Mouse (Mus musculus) urinary bladder, adult 18-20 months (tissue): Measurements from ENCODE around the gene Frmd4a.
"Not testable (repeated sequence)": the region's sequence is repeated elsewhere in the genome, so short reads cannot be mapped to it uniquely, and the experiment has no call there.

Experiments
- DNase-seq, 2 experiments: peaks; one replicate each; pipeline ENCODE4 v3.0.0; 2022; ENCODE audit warnings: low spot score in 2 of 2, mixed read lengths in 2 of 2

Frmd4a gene

DNA sequence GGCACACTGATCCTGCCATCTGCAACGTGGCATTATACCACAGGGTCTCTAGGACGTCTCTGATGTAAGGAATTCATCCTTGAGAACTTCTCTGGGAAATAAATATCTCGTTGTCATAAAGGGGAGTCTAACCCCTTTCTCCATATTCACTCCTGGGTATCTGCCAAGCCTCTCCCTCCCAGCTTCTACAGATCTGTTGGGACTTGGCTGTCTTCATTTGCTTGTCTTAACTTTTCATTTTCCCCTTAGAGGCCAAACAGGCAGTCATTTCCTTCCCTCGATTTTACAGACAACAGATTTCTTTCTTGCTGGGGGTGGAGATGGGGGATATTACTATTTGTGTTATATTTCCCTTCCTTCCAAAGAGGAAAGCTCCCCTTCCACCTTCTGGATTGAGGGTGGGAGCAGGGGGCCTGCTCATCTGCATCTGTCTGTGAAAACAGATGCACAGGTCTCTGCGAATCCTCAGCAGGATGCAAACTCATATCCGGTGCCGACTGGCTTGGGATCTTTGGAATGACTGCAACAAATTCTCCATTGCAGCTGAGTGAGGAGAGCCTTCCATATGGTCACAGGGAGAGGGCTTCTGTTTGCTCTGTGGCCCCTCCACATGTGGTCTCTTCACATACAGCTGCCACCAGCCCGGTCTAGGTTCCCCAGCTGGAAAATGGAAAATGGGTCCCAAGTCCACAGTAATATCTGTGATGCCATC is 562.0 kb downstream of the Frmd4a start:
- no peak for DNase-seq

DNA sequence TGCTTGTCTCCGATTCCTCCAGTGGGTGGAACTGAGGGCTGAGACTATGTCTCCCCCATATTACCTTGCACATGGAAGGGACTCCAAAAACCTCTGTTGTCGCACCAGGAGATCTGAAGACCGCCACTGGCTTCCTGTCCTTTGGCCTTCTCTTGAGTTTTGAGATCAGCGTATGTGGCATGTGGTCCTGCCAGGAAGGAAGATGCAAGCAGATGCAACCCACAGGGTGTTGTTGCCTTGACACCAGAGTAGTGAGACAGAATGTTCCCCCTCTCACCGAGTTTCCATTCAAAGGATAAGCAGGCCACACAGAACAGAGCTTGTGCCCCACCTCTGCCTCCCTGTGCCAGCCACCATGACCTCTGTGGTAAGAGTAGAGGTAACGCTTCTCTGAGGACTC is 563.1 kb downstream of the Frmd4a start:
- DNase-seq = no peak

DNA sequence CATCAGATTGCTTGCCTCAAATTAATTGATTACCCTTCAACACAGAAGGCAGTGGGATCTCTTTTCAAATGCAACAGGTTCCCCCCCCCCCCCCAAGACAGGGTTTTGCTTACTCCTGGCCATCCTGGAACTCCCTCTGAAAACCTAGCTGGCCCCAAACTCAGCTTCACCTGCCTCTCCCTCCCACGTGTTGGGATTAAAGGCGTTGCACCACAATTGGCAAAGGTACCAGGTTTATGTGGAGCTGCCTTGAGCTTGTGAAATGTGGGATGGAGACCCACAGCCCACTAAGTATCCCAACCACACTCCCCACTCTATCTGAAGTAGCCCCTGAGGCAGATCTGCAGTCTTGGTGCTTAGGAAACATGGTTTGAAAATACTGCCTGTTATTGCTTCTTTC is 565.4 kb downstream of the Frmd4a start:
- DNase-seq = no peak

DNA sequence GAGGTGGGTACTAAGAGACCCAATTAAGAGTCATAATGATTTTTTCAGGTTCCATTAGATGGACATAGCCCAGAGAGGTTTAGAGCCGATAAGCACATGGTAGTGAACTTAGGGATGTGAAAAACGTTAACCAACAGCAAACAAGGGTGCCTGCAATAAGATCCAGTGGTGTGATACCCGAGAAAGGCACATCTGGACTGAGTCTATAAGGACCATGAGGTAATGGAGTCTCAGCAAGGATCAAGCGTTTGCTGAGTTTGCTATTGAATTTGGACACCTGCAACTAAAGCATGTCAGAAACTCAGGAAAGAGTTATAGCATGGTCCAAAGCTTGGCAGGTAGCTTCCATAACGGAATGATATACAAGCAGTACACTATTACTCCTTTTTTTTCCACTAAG is 566.7 kb downstream of the Frmd4a start:
- no peak for DNase-seq

DNA sequence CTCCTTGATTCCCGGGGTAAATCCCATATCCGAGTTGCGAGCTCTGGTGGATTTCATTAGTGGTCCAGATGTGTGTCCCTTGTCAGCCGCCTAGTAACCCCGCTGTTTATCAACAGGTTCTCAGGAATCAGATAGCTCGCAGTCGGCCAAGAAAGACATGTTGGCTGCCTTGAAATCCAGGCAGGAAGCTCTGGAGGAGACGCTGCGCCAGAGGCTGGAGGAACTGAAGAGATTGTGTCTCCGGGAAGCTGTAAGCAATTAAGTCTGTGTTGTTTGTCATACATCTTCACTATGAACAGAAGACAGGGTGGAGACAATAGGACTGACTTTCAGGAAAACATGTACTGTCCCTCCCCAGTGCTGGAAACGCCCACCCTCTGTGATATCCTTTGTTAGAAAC is 568.7 kb downstream of the Frmd4a start:
- no peak for DNase-seq

DNA sequence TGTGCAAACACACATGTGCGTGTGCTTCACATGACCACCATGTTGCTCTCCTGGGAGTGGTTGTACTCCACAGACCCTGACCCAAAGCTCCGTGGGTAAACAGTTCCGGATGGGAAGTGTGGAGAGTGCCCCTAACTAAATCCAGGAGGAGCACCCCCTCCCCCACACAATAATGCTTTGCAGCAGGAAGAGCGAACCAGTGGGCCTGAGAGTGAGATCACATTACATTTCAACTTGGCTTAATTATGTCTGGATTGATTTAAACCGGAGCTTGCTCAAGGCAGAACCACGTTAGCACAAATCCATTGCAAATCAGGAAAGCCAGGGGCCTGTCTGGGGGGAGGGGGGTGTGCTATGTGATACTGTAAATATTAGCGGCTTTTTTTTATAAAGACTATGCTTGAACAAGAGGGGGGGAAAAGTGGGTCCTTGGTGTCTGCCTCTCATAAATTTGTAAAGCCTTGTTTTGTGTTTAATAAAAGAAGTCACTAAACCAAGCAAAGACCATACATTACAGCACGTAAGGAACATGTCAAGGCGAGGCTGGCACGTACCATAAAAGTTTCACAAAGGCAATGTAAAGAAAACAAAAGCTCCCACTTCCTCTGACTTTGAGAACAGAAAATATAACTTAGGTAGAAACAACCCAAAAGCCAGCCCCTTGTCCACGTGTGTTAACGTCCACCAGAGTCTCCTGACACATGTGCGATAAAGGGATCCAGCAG is 570.3 kb downstream of the Frmd4a start:
- DNase-seq = no peak

DNA sequence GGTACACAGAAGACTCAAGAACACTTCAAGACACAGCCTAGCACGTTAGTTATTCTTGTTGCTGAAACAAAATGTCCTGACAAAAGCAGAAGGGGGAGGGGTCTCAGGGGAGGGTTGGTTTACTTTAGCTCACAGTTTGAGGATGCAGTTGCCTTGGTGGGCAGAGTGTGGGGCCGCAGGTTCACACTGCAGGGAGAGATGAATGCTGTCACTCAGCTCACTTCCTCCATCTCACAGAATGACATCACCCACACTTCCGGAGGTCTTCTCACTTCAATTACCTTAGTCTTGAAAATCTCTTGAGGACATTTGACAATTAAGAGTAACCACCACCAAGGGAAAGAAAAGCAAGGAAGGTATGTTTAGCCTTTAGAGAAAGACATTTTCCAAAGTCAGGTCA is 574.1 kb downstream of the Frmd4a start:
- no peak for DNase-seq

DNA sequence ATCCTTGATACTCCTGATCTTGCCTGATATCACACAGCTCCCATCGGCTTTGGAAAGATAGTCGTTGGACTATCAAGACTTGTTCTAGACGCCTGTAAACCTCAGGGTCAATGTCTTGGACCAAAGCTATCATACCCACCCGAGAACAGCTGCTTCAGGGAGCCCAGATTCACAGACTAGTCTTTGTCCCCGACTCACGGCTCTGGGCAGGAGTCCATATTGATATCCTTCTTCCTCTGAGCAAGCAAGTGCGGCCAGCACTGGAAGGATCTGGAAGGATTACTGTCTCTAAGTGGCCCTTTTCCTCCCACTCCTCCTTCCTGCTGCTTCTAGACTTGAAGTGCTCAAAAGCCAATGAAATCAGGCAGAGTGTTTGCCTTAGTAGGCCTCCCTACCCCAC is 575.1 kb downstream of the Frmd4a start:
- no peak for DNase-seq

DNA sequence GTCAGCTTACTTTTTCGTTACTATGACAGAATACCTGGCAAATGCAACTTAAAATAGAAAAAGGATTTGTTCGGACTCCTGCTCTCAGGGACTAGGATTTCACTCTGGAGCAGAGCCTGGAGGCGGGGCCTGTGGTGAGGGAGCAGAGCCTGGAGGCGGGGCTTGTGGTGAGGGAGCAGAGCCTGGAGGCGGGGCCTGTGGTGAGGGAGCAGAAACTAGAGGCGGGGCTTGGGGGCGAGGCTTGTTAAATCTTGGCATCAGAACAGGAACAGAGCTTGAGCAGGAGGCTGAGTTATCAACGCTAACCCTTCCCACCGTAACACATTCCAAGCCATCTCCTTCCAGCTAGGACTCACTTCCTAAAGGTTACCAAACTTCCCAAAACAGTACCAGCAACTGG is 575.9 kb downstream of the Frmd4a start:
- DNase-seq = peak; percentile 18 to 52

DNA sequence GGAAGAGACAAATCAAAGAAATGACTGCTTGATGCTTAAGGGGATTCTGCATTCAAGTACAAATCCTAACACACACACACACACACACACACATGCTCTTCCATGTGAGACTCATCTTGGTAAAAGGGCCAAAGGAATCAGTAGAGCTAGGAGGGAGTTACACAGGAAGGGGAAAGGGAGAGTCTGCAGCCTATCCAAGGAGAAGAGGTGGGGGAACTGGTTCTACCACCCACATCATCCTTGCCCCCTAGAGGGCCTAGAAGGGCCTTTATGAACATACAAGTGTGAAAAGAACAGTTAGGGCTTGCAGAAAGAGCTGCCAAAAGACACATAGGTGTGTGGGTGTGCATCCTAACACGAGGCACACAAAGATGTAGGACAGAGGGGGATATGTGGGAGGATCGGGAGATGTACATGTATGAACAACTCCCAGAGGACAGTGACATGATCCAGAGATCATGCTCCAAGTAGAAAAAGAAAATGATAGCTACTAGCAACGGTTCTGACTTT is 576.4 kb downstream of the Frmd4a start:
- no peak for DNase-seq

DNA sequence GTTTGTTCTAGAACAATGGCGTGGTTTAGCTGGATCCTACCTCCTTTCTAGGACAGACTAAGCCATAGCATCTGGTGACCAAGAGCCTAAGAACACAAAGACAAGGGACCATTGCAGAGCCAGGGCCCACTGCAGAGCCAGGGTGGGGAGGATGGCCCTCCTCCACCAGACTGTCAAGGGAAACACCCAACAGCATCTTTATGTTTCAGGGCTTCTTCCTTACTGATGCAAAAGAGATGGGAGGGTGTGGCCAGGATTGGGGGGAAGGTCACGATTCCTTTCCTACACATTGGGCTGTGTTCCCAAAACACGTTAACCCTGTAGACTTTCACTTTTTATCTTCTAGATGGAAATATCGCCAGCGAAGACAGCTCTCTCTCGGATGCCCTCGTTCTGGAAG is 579.5 kb downstream of the Frmd4a start:
- no peak for DNase-seq

DNA sequence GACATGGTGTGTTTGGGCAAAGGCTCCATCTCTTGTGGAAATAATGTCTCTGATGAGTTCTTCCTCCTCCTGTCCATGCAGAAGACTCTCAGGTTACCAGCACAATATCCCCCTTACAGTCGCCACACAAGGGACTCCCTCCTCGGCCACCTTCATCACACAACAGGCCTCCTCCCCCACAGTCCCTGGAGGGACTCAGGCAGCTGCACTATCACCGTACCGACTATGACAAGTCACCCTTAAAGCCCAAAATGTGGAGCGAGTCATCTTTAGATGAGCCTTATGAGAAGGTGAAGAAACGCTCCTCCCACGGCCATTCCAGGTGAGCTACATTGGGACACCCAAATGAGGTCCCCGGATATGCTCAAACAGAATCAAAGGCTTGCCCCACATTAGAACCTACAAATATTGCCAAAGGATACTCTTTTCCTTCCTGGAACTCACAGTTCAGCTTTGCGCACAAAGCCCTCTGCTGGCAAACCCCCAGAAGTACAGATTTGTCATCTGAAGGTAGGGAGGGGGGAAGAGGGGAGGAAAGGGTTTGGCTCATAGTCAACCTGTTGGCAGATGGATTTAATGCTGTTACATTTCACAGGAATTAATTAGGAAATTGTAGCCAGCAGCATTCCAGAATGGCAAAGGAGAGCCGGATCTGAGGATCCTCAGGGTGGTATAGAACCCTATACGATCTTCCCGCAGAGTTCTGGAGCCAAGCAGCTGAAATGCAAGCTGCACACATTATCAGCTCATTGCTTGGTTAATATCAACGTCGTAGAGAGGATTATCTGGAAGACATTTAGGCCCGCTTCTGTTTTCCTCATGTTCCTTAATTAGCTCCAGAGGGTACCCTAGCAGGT is 583.7 kb downstream of the Frmd4a start:
- peak; percentile 22 to 26 for DNase-seq

DNA sequence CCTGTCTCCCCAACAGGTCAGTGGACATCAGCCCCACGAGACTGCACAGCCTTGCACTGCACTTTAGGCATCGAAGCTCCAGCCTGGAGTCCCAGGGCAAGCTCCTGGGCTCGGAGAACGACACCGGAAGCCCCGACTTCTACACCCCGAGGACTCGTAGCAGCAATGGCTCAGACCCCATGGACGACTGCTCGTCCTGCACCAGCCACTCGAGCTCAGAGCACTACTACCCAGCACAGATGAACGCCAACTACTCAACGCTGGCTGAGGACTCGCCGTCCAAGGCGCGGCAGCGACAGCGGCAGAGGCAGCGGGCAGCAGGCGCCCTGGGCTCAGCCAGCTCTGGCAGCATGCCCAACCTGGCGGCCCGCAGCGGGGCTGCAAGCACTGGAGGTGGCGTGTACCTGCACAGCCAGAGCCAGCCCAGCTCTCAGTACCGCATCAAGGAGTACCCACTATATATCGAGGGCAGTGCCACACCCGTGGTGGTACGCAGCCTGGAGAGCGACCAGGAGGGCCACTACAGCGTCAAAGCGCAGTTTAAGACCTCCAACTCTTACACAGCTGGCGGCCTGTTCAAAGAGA is 585.9 kb downstream of the Frmd4a start:
- no peak for DNase-seq

DNA sequence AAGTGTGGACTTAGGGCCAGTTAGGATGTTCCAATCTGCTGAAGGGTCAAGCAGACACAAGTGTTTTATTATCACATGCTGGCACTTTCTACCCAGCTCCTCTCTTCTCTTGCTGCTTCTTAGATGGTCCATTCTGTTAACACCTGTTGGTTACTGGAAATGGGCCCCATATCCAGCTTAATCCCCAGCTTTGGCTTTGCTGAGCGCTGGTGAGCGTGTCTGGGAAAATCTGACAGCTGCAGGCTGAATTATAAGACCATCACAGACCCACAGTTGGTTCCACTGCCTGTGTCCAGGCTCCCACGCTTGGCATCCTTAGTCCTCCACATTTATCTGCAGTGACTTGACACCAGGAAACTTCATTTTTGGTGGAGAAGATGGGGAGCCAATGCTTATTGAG is 589.0 kb downstream of the Frmd4a start:
- DNase-seq = no peak

DNA sequence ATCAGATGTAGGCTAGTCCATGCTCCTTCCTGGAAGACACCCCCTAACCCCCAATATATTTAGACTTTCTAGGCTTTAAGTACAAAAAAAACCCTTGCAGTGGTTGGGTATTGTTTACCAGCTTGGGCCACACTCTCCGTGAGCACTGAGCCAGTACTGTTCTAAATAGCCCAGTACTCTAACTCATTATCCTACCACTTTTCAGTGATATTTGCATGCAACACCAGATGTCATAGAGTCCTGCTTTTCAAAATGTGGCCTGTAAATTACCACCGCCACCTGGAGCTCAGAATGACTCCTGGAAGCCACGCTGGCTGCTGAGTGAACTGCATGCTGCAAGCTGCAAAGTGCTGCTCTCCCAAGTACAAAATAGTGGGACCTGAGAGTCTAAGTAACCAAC is 590.7 kb downstream of the Frmd4a start:
- no peak for DNase-seq

DNA sequence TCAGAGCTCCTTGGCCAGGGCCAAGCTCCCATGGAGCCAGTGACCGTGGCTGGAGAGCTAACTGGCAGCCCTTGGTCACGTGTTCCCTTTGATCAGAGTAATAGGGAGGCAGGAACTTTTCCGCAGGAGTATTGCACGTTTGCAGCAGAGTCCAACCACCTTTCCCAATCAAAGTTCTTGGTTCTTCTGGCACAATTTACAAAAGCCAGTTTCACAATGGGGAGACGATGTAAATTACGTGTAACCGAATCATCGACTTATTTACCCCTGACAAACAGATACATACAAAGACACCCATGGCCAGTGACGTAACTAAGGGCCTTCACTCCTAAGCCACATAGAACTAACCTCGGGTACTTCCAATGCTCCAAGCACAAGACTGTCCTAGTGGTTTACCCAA is 591.9 kb downstream of the Frmd4a start:
- no peak for DNase-seq

DNA sequence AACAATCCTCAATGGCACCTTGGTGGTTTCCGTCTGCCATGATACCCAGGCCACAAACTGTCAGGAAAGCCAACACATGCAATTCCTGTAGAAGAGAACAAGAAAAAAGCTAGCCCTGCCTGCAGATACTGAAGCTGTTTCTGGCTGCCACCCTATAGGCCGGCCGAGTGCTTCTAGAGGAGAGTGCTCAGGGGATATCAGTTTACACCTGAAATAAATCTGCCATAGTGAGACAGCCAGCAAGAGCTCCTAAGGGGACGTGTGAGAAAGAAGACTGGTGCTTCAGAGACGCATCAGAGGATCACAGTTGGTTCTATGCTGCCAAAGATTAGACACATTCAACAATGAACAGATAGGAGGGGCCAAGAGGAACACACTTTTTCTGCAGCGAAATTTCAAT is 593.8 kb downstream of the Frmd4a start:
- no peak for DNase-seq

DNA sequence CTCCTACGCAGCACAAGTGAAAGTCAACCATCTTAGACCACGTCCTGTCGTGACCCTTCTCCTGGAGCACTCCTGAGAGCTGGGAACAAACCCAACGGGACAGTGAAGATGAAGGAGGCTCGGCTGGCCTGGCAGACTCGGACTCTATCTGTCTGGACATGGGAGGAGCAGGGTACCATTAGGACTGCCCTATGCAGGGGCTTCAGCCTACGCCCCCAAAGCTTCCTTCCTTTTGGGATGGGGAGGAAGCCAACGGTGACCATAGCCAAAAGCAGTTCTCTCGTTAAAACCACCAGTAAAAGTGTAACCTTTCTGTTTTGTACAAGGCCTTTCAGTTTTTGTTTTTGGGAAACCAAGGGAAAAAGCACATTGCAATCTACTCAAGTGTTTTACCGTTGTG is 594.2 kb downstream of the Frmd4a start:
- no peak for DNase-seq

DNA sequence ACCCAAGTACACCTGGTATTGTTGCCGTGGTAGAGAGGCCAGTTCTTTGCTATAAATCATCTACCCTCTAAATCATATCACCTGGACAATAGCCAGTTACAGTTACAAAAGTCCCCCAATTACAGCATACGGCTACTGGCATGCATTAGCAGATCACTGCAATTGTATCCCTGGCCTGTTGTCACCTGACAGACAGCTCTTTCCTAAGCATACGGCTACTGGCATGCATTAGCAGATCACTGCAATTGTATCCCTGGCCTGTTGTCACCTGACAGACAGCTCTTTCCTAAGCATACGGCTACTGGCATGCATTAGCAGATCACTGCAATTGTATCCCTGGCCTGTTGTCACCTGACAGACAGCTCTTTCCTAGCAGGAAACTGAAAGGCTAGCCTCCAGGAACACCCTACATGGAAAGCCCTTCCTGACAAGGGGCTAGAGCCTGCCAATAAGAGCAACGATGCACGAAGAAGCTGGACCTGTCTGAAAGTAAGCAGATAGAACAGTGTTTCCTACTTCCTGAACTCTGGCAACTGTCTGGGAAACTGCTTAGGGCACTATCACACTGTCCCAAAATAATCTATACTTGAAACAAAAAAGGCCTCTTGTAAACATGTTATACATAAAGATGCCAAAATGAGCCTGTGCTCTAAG is 596.9 kb downstream of the Frmd4a start:
- DNase-seq = not testable (repeated sequence)

DNA sequence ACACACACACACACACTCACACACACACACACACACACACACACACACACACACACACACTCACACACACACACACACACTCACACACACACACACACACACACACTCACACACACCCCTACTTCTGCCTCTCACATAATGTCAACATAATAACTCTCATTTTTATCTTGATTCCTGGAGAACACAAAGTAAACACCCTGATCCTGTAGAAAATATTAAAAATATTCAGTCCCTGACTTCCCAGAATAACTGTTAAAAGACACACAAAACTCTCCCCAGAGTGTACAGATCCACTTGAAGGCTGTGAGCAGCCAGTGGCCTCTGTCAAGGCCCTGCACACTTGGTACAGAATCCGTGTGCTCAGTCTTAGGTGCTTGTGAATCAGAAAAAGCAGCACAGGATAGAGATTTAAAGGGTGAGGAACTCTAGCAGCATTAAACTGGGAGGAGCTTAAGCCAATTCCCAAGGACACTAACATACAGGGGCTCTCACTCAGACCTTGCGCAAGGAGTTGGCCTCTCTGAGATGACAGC is 597.6 kb downstream of the Frmd4a start:
- no peak for DNase-seq

DNA sequence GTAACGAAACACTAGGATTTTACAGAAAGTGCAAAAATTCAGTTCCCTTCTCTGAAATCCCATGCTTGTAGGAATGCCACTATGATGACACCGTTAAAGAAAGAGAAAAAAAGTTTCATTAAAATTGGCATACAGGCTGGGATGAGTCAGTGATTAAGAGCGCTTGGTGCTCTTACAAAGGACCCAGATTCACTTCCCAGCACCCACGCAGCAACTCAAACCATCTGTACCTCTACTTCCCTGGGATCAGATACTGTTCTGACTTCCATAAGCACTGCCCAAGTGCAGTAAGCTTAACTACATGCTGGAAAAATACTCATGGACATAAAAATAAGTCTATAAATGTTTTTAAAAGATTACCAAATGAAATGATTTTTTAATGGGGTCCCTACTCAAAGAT is 599.5 kb downstream of the Frmd4a start:
- DNase-seq = no peak
